Mouse (Mus musculus) embryonic facial prominence, embryonic 11.5 days (tissue): ENCODE data around the gene Cotl1. TPM values are rescaled to one million over a fixed set of nuclear protein-coding genes. Genes with fewer than 3 reads are reported as not detected.

Source experiments
- ATAC-seq: fragments of 200-750 bp; cut with Nextera tagmentation; replicated peaks from 2 replicates; pipeline ENCODE4 v1.8.0; 2017; ENCODE audit warnings: low read depth; ENCODE audit not compliant: insufficient number of reproducible peaks, low FRiP score, low TSS enrichment
- DNase-seq: peaks from one replicate; pipeline ENCODE4 v3.0.0-alpha.2; 2015; ENCODE audit warnings: low spot score
- H3K27ac ChIP-seq: fragments of 300-500 bp; sonication (generic); replicated peaks from 2 replicates; pipeline ENCODE4 v1.5.1; 2014; ENCODE audit warnings: mild to moderate bottlenecking, low read depth, low read length, control low read depth
- H3K27me3 ChIP-seq: fragments of 300-500 bp; sonication (generic); 2 replicates; pipeline ENCODE4 v1.6.1; 2014; ENCODE audit warnings: mild to moderate bottlenecking, low read length, moderate library complexity, mixed read lengths; ENCODE audit not compliant: control insufficient read depth, insufficient read depth
- H3K36me3 ChIP-seq: fragments of 300-500 bp; sonication (generic); replicated peaks from 2 replicates; pipeline ENCODE4 v1.6.1; 2014; ENCODE audit warnings: low read depth, mild to moderate bottlenecking, low read length, moderate library complexity, mixed read lengths; ENCODE audit not compliant: control insufficient read depth, insufficient read depth
- H3K4me1 ChIP-seq: fragments of 300-500 bp; sonication (generic); 2 replicates; pipeline ENCODE4 v1.6.1; 2014; ENCODE audit warnings: low read length, mixed read lengths; ENCODE audit not compliant: control insufficient read depth, insufficient read depth
- H3K4me2 ChIP-seq: fragments of 300-500 bp; sonication (generic); 2 replicates; pipeline ENCODE4 v1.6.1; 2014; ENCODE audit warnings: low read depth, mild to moderate bottlenecking, control low read depth, low read length, moderate library complexity
- H3K4me3 ChIP-seq: fragments of 300-500 bp; sonication (generic); 2 replicates; pipeline ENCODE4 v1.5.1; 2014; ENCODE audit warnings: low read depth, low read length, control low read depth
- H3K9ac ChIP-seq: fragments of 300-500 bp; sonication (generic); replicated peaks from 2 replicates; pipeline ENCODE4 v1.6.1; 2014; ENCODE audit warnings: mild to moderate bottlenecking, control low read depth, low read length
- H3K9me3 ChIP-seq: fragments of 300-500 bp; sonication (generic); replicated peaks from 2 replicates; pipeline ENCODE4 v1.6.1; 2016; ENCODE audit warnings: mild to moderate bottlenecking, low read length, inconsistent platforms, mixed read lengths; ENCODE audit not compliant: control insufficient read depth
- WGBS: fragments of 180-500 bp; shearing (Covaris S2); extraction: QIAGEN DNeasy Blood & Tissue Kit; methylation state at CpG from one replicate; pipeline ENCODE4 v1.1.7; 2014; 5-methylcytosine and 5-hydroxymethylcytosine counted together
- polyA plus RNA-seq: library from polyadenylated mRNA; unstranded; fragments of >200 nt; fragmentation: Nextera tagmentation; extraction: Ambion mirVana; gene quantifications from 2 replicates; pipeline ENCODE4 v1.2.1, GENCODE M21; 2014

Gene Cotl1
- polyA plus RNA-seq, 1 experiment from 2014 or later, result 321 TPM

DNA sequence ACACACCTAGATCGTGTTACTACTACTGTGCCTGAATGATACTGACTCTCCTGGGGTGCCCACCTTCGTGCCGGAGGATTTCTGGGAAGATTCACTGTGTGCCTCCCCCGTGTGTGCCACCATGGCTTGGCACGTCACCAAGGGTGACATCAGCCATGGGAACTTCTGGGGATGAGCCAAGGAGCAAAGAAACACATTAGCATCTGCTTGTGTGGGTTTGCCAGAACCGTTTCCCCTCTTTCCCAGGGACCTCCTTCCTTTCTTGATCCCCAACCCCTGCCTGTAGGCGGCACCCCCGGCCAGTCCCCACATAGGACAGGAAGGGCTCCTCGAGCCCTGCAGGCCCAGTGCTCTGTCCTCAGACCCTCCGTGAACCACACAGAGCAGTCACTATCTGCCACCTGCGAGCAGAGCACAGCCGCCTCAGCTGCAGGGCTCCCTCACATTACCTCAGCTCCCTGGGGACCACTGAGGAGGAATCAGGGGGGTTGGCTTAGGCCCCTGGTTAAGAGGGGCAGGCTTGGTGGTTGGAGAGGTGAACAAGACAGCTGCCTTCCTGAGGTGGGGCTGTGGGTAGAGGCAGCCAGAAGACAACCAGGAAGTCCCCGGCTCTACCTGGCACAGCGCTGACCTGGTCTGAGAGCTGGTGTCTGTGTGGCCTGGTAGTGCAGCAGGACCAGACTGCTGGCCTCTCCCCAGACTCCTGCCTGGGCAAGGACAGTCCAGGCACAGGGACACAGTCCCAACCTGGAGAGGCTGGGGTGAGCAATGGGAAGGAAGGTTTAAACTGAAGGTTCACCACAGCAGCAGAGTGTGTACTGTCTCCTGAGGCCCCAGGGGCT is 33.7 kb downstream of the Cotl1 start:
- Histone ChIP-seq H3K27ac (no peak overlapping the region), H3K9ac (no peak overlapping the region), H3K27me3 (no peaks in the 10 kb centered on the region), H3K4me2 (no peak overlapping the region), H3K9me3 (no peaks in the 10 kb centered on the region), H3K4me3 (no peak overlapping the region), H3K4me1 (no peaks in the 10 kb centered on the region; the same call in 1 of the 2 replicates), H3K36me3 (no peaks in the 10 kb centered on the region; the same call in 1 of the 2 replicates)
- WGBS, result 79% methylated on average over 14 of the region's 14 CpGs
- ATAC-seq (0 out of 2 replicates have a peak, but pooled peaks have one; percentile 20), DNase-seq (no peak)

DNA sequence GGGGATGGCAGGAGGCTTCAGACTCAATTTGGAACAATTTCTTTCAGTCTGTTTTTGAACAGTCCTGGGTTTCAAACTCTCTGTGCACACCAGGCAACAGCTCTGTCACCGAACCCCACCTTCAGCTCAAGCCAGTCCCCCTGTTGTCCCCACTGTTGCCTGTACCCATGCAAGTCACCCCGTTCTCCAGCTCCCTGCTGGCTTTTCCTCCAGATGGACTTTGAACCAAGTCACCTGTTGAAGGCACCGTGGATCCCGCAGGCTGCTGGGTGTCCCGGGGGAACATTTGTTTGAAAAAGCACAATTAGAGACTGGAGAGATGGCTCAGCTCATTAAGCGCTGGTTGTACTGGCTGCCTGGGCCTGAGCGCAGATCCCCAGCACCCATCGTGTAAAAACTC is 35.1 kb downstream of the Cotl1 start:
- H3K27ac ChIP-seq, result no peak overlapping the region

DNA sequence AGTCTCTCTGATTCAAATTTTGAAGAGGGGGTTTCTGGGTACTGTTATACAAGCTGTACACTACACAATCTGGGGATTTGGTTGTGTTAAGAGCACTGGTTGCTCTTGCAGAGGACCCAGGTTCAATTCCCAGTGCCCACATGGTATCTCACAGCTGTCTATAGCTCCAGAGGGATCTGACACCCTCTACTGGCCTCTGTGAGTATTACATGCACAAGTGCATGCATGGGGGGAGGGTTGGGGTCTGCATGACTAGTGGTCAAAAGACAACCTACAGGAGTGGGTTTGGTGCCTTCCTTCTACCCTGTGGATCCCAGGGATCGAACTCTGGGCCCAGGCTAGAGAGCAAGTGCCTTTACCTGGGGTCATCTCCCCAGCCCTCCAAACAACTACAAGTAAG is 37.8 kb downstream of the Cotl1 start:
- no peak for ATAC-seq

More for the DNA sequence above, 35.1 kb downstream of the Cotl1 start:
- Histone ChIP-seq H3K4me1 (no peaks in the 10 kb centered on the region; the same call in 1 of the 2 replicates), H3K9ac (no peak overlapping the region), H3K9me3 (no peaks in the 10 kb centered on the region), H3K4me2 (no peak overlapping the region), H3K27me3 (no peaks in the 10 kb centered on the region), H3K36me3 (no peaks in the 10 kb centered on the region; the same call in 1 of the 2 replicates), H3K4me3 (no peak overlapping the region)
- WGBS, result 72% methylated on average over 8 of the region's 8 CpGs
- ATAC-seq (no peak), DNase-seq (no peak)

DNA sequence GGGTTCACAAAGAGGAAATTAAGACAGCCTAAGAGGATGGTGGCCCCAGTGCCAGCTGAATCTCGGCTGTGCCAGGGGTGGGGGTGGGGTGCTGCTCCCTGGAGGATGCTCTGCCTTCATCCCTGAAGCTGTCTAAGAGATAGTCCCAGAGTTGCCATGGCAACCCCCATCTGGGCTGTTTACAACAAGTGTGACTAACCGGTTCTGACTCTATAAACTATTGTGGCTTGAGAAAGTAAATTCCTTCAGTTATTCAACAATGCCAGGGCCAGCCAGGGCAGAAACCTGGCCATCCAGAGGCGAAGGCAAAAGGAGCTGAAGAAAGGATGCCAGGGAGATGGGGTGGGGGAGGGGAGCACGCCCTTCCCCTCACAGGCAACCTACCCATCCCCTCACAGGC is 39.2 kb downstream of the Cotl1 start:
- Histone ChIP-seq H3K27ac (no peak overlapping the region), H3K36me3 (no peaks in the 10 kb centered on the region), H3K9ac (no peak overlapping the region; the same call in 1 of the 2 replicates), H3K4me1 (peaks cover 7% of the 10 kb centered on the region; the same call in 1 of the 2 replicates), H3K4me3 (no peak overlapping the region), H3K9me3 (no peaks in the 10 kb centered on the region), H3K4me2 (no peak overlapping the region), H3K27me3 (no peaks in the 10 kb centered on the region)
- ATAC-seq, result no peak
- no peak for DNase-seq
- WGBS, result 14% methylated on average over 4 of the region's 4 CpGs

More for the DNA sequence above, 37.8 kb downstream of the Cotl1 start:
- no peaks in the 10 kb centered on the region for H3K36me3 ChIP-seq
- no peak overlapping the region for H3K9ac ChIP-seq
- H3K27ac ChIP-seq, result no peak overlapping the region
- no peaks in the 10 kb centered on the region for H3K27me3 ChIP-seq
- no peak overlapping the region for H3K4me3 ChIP-seq
- H3K9me3 ChIP-seq, result no peaks in the 10 kb centered on the region
- DNase-seq, result no peak
- no peak overlapping the region for H3K4me2 ChIP-seq
- H3K4me1 ChIP-seq, result peaks cover 7% of the 10 kb centered on the region; the same call in 1 of the 2 replicates
- 95% methylated on average over 1 of the region's 1 CpGs for WGBS

DNA sequence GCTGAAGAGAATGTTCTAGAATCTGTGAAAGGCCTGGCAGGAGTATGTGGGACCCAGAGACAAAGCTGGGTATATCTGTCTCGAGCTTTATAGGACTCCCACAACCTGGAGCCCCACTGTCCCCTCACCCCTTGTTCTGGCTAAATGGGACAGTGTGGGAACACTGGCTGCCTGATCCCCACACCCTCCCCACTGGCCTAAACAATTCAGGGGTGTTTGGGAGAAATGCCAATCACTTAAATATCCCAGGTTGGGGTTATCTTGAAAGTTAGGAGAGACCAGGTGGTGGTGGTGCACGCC is 41.4 kb downstream of the Cotl1 start:
- DNase-seq (no peak), ATAC-seq (no peak)
- Histone ChIP-seq H3K9me3 (no peaks in the 10 kb centered on the region), H3K4me1 (peaks cover 7% of the 10 kb centered on the region; the same call in 1 of the 2 replicates), H3K27ac (peak overlapping the region; percentile 57; the same call in 1 of the 2 replicates), H3K4me2 (no peak overlapping the region; the same call in 1 of the 2 replicates), H3K36me3 (no peaks in the 10 kb centered on the region), H3K4me3 (no peak overlapping the region), H3K9ac (no peak overlapping the region), H3K27me3 (no peaks in the 10 kb centered on the region)
- WGBS, result 70% methylated on average over 2 of the region's 2 CpGs

DNA sequence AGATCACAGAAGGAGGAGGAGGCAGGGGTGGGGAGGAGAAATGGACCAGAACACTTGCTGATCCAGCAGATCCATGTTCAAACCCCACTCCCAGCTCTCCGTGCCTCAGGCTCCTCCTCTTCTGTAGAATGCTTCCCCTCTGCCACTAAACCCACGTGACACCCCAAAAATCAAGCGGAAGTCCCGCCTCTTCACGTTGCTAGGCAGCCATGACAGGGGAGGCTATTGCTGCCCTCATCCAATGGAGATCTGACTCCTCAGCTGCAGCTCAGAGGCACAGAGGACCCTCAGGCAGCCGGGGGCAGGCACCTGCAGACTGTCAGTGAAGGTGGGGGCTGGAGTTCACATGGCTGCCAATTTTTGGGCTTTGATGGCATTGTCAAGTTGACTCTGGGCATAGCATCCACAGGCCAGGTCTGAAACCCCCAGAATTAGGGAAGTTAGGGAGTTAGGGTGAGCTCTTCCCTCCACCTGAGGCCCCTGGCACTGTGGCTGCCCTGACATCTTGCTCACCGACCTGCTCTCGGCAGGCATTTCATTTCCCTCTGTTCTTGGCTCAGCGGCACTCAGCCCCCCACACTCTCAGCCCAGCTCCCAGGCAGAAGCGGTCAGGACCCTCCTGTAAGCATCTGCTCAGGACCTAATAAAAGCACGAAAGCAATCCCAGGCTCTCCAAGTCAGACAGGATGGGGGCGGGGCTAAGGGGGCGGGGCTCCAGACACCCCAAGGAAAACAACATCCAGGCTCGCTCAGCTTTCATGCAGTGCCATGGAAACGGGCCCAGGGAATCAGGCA is 42.0 kb downstream of the Cotl1 start:
- Histone ChIP-seq H3K4me2 (peak overlapping the region; percentile 23), H3K4me1 (peaks cover 7% of the 10 kb centered on the region; the same call in 1 of the 2 replicates), H3K27me3 (no peaks in the 10 kb centered on the region), H3K27ac (peak overlapping the region; percentile 57), H3K36me3 (no peaks in the 10 kb centered on the region), H3K9ac (no peak overlapping the region), H3K4me3 (no peak overlapping the region), H3K9me3 (no peaks in the 10 kb centered on the region)
- 5% methylated on average over 15 of the region's 15 CpGs for WGBS
- DNase-seq, result peak; percentile 80
- ATAC-seq, result peak; percentile 78

DNA sequence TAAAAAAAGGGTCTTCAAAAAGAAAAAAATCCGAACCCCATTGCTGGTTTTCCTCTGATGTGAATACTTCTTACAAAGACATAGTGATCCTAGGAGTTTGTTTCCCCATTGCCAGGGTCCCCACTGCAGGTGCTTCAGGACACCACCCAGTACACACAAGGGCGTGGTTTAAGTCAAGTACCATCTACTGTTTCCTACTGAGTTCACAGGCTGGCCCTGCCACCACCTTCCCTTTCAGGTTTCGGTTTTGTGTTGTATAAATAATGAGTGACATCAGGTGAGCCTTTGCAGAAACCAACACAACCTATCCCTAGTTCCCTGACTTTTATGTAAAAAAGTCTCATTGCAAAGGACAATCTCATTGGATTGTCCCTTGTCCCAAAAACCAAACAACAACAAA is 44.7 kb downstream of the Cotl1 start:
- H3K36me3 ChIP-seq, result no peaks in the 10 kb centered on the region
- peaks cover 7% of the 10 kb centered on the region; the same call in 1 of the 2 replicates for H3K4me1 ChIP-seq
- no peak overlapping the region for H3K9ac ChIP-seq
- 89% methylated on average over 3 of the region's 3 CpGs for WGBS
- DNase-seq, result no peak
- H3K4me2 ChIP-seq, result no peak overlapping the region
- ATAC-seq, result no peak
- no peak overlapping the region for H3K27ac ChIP-seq
- no peaks in the 10 kb centered on the region for H3K9me3 ChIP-seq
- H3K4me3 ChIP-seq, result no peak overlapping the region
- no peaks in the 10 kb centered on the region for H3K27me3 ChIP-seq

DNA sequence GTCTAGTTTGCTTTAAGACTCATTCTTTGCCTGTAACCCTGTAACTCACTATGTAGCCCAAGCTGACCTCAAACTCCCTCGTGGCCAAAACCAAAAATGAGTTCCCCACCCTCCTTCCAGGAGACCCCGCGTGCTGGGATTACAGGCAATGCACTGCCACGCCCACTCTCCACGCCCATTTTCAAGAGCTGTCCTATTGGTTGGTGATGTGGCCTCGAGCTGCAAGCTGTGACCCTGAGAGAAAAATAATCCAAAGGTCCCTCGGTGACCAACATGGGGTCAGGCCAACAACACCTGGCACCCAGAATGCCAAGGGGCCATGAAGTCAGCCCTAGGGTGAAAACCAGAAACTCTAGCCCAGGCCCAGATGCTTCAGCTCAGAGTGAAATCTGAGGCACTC is 45.7 kb downstream of the Cotl1 start:
- Histone ChIP-seq H3K36me3 (no peaks in the 10 kb centered on the region), H3K4me2 (no peak overlapping the region), H3K9me3 (no peaks in the 10 kb centered on the region), H3K9ac (no peak overlapping the region), H3K4me1 (peaks cover 7% of the 10 kb centered on the region; the same call in 1 of the 2 replicates), H3K27ac (no peak overlapping the region), H3K27me3 (no peaks in the 10 kb centered on the region), H3K4me3 (no peak overlapping the region)
- DNase-seq (no peak), ATAC-seq (no peak)
- WGBS, result 38% methylated on average over 7 of the region's 7 CpGs
